Mouse (Mus musculus) MEL (cell line): Measurements from ENCODE around the gene Sp8.

Source experiments
- CTCF ChIP-seq, 3 experiments: IDR thresholded peaks in 2 of 3; conservative IDR thresholded peaks in 1 of 3; 2 replicates each; pipeline ENCODE4 v1.5.1; 2011 to 2012; ENCODE audit warnings: low read length in 3 of 3, low read depth in 2 of 3, mild to moderate bottlenecking in 2 of 3, improper control_type of control experiment in 1 of 3, inconsistent platforms in 1 of 3, mixed read lengths in 1 of 3, moderate library complexity in 1 of 3; ENCODE audit not compliant: control insufficient read depth in 1 of 3, insufficient read depth in 1 of 3, poor library complexity in 1 of 3, severe bottlenecking in 1 of 3
- E2F4 ChIP-seq: IDR thresholded peaks from 2 replicates; pipeline ENCODE4 v1.6.1; 2011; ENCODE audit warnings: low read depth, low read length, improper control_type of control experiment, borderline replicate concordance
- EP300 ChIP-seq, 2 experiments: IDR thresholded peaks; 2 replicates each; pipeline ENCODE4 v1.6.1; 2011; ENCODE audit warnings: improper control_type of control experiment in 2 of 2, low read length in 2 of 2, low read depth in 1 of 2, mild to moderate bottlenecking in 1 of 2
- JUND ChIP-seq: IDR thresholded peaks from 2 replicates; pipeline ENCODE4 v1.6.1; 2011; ENCODE audit warnings: low read depth, mild to moderate bottlenecking, improper control_type of control experiment, low read length
- MAFK ChIP-seq: IDR thresholded peaks from 2 replicates; pipeline ENCODE4 v1.6.1; 2011; ENCODE audit warnings: low read depth, mild to moderate bottlenecking, low read length, improper control_type of control experiment, borderline replicate concordance
- MAX ChIP-seq: IDR thresholded peaks from 2 replicates; pipeline ENCODE4 v1.6.1; 2011; ENCODE audit warnings: low read length, improper control_type of control experiment
- MYB ChIP-seq: IDR thresholded peaks from 2 replicates; pipeline ENCODE4 v1.6.1; 2011; ENCODE audit warnings: mild to moderate bottlenecking, low read depth, low read length, improper control_type of control experiment
- MYC ChIP-seq: IDR thresholded peaks from 2 replicates; pipeline ENCODE4 v1.6.1; 2011; ENCODE audit warnings: low read depth, mild to moderate bottlenecking, low read length, improper control_type of control experiment, moderate library complexity
- NELFE ChIP-seq: IDR thresholded peaks from 2 replicates; pipeline ENCODE4 v1.6.1; 2011; ENCODE audit warnings: low read depth, low read length, improper control_type of control experiment
- POLR2A ChIP-seq, 2 experiments: IDR thresholded peaks; 2 replicates each; pipeline ENCODE4 v1.6.1; 2011 to 2012; ENCODE audit warnings: low read length in 2 of 2, mild to moderate bottlenecking in 2 of 2, control low read depth in 1 of 2, improper control_type of control experiment in 1 of 2, low read depth in 1 of 2, moderate library complexity in 1 of 2; ENCODE audit not compliant: control insufficient read depth in 1 of 2, insufficient read depth in 1 of 2, poor library complexity in 1 of 2
- RAD21 ChIP-seq: IDR thresholded peaks from 2 replicates; pipeline ENCODE4 v1.6.1; 2011; ENCODE audit warnings: mild to moderate bottlenecking, low read depth, low read length, improper control_type of control experiment
- SIN3A ChIP-seq: IDR thresholded peaks from 2 replicates; pipeline ENCODE4 v1.6.1; 2012; ENCODE audit warnings: low read length, improper control_type of control experiment, inconsistent platforms
- USF2 ChIP-seq, 2 experiments: IDR thresholded peaks; 2 replicates each; pipeline ENCODE4 v1.6.1; 2011 to 2012; ENCODE audit warnings: improper control_type of control experiment in 2 of 2, low read length in 2 of 2, borderline replicate concordance in 1 of 2, inconsistent platforms in 1 of 2, low read depth in 1 of 2, mild to moderate bottlenecking in 1 of 2; ENCODE audit not compliant: insufficient read depth in 1 of 2
- ZNF384 ChIP-seq: IDR thresholded peaks from 2 replicates; pipeline ENCODE4 v1.6.1; 2012; ENCODE audit warnings: low read depth, mild to moderate bottlenecking, inconsistent platforms, low read length, improper control_type of control experiment

DNA sequence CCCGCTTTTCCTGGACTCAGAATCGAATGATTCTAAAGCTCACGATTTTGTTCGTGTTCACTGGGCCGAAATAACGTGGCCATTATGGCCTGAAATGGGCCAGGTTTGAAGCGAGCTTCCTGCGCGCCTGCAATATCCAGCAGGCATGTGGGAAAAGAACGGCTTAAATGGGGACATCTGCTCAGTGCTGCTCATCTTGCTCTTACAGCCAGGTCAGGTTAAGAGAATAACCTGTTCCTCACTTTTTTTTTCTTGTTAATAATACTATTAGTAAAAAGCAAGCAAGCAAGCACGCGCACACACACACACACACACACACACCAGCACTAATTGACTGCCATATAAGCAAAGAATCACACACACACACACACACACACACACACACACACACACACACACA, 5.3 kb upstream of the Sp8 start:
- no peak for TF ChIP-seq SIN3A
- no peak for TF ChIP-seq NELFE
- TF ChIP-seq JUND: no peak
- no peak for TF ChIP-seq EP300 (IDR thresholded peaks at IDR 0.05; ENCODE audit: low read depth in 1 of 2, low read length in 2 of 2)
- no peak for TF ChIP-seq MAX
- TF ChIP-seq MYB: no peak
- TF ChIP-seq POLR2A (IDR thresholded peaks at IDR 0.05; ENCODE audit: control insufficient read depth in 1 of 2, insufficient read depth in 1 of 2, low read depth in 1 of 2, low read length in 2 of 2, poor library complexity in 1 of 2): no peak
- TF ChIP-seq E2F4: no peak
- no peak for TF ChIP-seq CTCF (IDR thresholded peaks at IDR 0.05 in 2 of 3, conservative IDR thresholded peaks at IDR 0.05 in 1 of 3; ENCODE audit: control insufficient read depth in 1 of 3, insufficient read depth in 1 of 3, low read depth in 2 of 3, low read length in 3 of 3, poor library complexity in 1 of 3, severe bottlenecking in 1 of 3)
- no peak for TF ChIP-seq ZNF384
- no peak for TF ChIP-seq MAFK
- TF ChIP-seq USF2 (IDR thresholded peaks at IDR 0.05; ENCODE audit: borderline replicate concordance in 1 of 2, insufficient read depth in 1 of 2, low read depth in 1 of 2, low read length in 2 of 2): no peak
- no peak for TF ChIP-seq RAD21
- no peak for TF ChIP-seq MYC
